Mouse (Mus musculus) lung, postnatal 0 days (tissue): ENCODE measurements around the gene Fgf14. TPM values are rescaled to one million over a fixed set of nuclear protein-coding genes. Genes with fewer than 3 reads are reported as not detected.

ENCODE experiments used
- ATAC-seq: fragments of 200-750 bp; cut with Nextera tagmentation; 2 replicates; pipeline ENCODE4 v1.8.0; 2017; ENCODE audit warnings: moderate library complexity
- DNase-seq: peaks from one replicate; pipeline ENCODE4 v3.0.0-alpha.2; 2016; ENCODE audit warnings: low spot score
- H3K27ac ChIP-seq: fragments of 300-500 bp; sonication (generic); 2 replicates; pipeline ENCODE4 v1.5.1; 2014; ENCODE audit warnings: antibody characterized with exemption, mild to moderate bottlenecking, low read length, mixed read lengths
- H3K27me3 ChIP-seq: fragments of 300-500 bp; sonication (generic); replicated peaks from 2 replicates; pipeline ENCODE4 v1.6.1; 2014; ENCODE audit warnings: low read length, mixed read lengths; ENCODE audit not compliant: insufficient read depth
- H3K36me3 ChIP-seq: fragments of 300-500 bp; sonication (generic); 2 replicates; pipeline ENCODE4 v1.6.1; 2014; ENCODE audit warnings: low read length, mixed read lengths; ENCODE audit not compliant: insufficient read depth
- H3K4me1 ChIP-seq: fragments of 300-500 bp; sonication (generic); 2 replicates; pipeline ENCODE4 v1.6.1; 2014; ENCODE audit warnings: antibody characterized with exemption, low read depth, low read length, mixed read lengths; ENCODE audit not compliant: insufficient read depth
- H3K4me2 ChIP-seq: fragments of 300-500 bp; sonication (generic); replicated peaks from 2 replicates; pipeline ENCODE4 v1.6.1; 2014; ENCODE audit warnings: low read depth, mild to moderate bottlenecking, low read length, moderate library complexity, mixed read lengths
- H3K4me3 ChIP-seq: fragments of 300-500 bp; sonication (generic); 2 replicates; pipeline ENCODE4 v1.5.1; 2014; ENCODE audit warnings: low read depth, low read length
- H3K9ac ChIP-seq: fragments of 300-500 bp; sonication (generic); replicated peaks from 2 replicates; pipeline ENCODE4 v1.6.1; 2014; ENCODE audit warnings: low read depth, mild to moderate bottlenecking
- H3K9me3 ChIP-seq: fragments of 300-500 bp; sonication (generic); 2 replicates; pipeline ENCODE4 v1.6.1; 2016; ENCODE audit warnings: low read length, mixed read lengths
- CTCF ChIP-seq: IDR thresholded peaks from 2 replicates; pipeline ENCODE4 v1.5.1; 2016; ENCODE audit warnings: antibody characterized with exemption, mild to moderate bottlenecking
- EP300 ChIP-seq: IDR thresholded peaks from 2 replicates; pipeline ENCODE4 v1.6.1; 2016; ENCODE audit warnings: antibody characterized with exemption, mild to moderate bottlenecking, control low read depth
- WGBS: fragments of 180-500 bp; shearing (Covaris S2); extraction: QIAGEN DNeasy Blood & Tissue Kit; methylation state at CpG from one replicate; pipeline ENCODE4 v1.1.7; 2014; 5-methylcytosine and 5-hydroxymethylcytosine counted together
- polyA plus RNA-seq: library from polyadenylated mRNA; unstranded; fragments of >200 nt; fragmentation: Nextera tagmentation; extraction: Ambion mirVana; gene quantifications from 2 replicates; pipeline ENCODE4 v1.2.1, GENCODE M21; 2015

Fgf14 gene
- polyA plus RNA-seq, 1 experiment from 2014 or later = 0.06 TPM

DNA sequence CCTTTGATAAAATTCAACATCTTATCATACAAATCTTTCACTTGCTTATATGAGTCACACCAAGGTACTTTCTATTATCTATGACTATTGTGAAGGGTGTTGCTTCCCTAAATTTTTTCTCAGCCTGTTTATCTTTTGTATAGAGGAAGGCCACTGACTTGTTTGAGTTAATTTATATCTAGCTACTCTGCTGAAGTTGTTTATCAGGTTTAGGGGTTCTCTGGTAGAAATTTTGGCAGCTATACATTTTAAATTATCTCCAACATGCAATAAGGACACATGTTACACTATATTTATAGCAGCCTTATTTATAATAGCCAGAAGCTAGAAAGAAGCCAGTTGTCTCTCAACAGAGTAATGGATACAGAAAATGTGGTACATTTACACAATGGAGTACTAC lies 389.9 kb downstream of the Fgf14 start:
- TF ChIP-seq EP300 = no peak
- no peak for TF ChIP-seq CTCF
- H3K4me3 ChIP-seq = no peak overlapping the region
- H3K27ac ChIP-seq = no peak overlapping the region
- H3K36me3 ChIP-seq = no peaks in the 10 kb centered on the region
- no peak for ATAC-seq
- H3K27me3 ChIP-seq = no peaks in the 10 kb centered on the region
- no peak overlapping the region for H3K9ac ChIP-seq
- H3K4me1 ChIP-seq = no peaks in the 10 kb centered on the region
- no peaks in the 10 kb centered on the region for H3K9me3 ChIP-seq
- no peak for DNase-seq
- H3K4me2 ChIP-seq = no peak overlapping the region

DNA sequence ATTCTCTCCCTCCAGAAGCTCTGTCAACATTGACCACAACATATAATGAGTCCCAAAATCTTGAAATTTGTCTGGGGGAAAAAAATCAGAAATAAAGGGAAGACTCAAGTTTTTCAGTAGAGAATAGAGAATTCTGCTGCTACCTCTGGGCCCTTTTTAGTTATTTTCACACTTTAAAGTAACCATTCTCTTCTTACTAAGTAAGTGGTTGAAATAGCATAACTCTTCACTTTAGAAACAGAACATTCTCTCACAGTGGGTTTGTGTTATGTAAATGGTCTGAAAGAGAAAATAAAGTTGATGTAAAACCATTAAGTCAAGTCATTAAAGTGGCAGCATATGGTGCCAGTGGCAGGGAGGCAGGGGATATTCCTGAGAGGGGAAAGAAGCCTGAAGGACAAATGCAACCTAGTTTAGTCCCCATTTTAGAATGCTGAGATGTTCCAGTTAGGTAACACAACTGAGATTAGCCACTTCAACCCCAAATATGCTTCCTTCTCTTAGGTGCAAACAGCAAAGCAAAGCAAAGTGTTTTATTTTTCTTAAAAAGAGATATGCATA lies 398.5 kb downstream of the Fgf14 start:
- no peak overlapping the region for H3K9ac ChIP-seq
- no peak for ATAC-seq

DNA sequence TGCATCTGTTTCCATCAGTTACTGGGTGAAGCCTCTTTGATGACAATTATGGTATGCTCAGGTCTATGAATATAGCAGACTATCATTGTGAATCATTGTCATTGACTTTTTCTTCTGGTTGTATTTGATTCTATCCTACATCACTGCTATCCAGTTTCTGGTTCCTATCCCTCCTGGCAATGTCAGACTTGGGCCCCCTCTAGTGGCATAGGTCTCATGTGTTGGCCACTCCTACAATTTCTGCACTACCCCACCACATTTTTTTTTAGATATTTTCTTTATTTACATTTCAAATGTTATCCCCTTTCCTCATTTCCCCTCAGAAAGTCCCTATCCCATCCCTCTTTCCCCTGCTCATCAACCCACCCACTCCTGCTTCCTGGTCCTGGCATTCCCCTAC lies 409.9 kb downstream of the Fgf14 start:
- Histone ChIP-seq H3K4me1 (no peaks in the 10 kb centered on the region), H3K27ac (no peak overlapping the region), H3K4me3 (no peak overlapping the region), H3K9me3 (no peaks in the 10 kb centered on the region), H3K9ac (no peak overlapping the region), H3K4me2 (no peak overlapping the region), H3K27me3 (no peaks in the 10 kb centered on the region), H3K36me3 (no peaks in the 10 kb centered on the region)
- ATAC-seq (no peak), DNase-seq (no peak)
- no peak for TF ChIP-seq CTCF
- no peak for TF ChIP-seq EP300

More for the DNA sequence above, 398.5 kb downstream of the Fgf14 start:
- Histone ChIP-seq H3K4me2 (no peak overlapping the region), H3K27ac (no peak overlapping the region), H3K27me3 (no peaks in the 10 kb centered on the region), H3K9me3 (no peaks in the 10 kb centered on the region), H3K4me1 (no peaks in the 10 kb centered on the region), H3K4me3 (no peak overlapping the region), H3K36me3 (no peaks in the 10 kb centered on the region)
- TF ChIP-seq EP300 = no peak
- no peak for TF ChIP-seq CTCF
- DNase-seq = no peak

DNA sequence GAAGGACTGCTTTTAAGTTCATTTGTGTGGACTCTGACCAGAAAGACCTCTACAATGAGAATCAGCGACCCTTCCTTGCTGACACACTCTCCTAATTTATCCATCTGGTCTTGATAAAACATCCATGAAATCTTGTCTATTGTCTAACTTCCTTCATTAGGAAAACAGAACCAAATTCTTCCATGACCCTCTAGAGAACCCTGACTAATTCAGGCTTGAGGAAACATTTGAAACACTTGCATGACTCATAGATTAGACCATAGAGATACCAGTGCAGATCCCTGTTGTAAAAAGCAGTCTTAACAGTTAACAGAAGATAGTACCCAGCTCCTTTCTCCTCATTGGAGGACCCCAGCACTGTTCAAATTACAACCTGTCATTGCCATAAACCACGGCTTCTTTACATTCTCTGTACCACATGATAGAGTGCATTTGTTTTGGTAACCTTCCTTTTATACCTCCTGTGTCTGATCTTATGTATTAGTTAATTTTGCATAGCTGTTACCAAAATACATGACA lies 412.3 kb downstream of the Fgf14 start:
- TF ChIP-seq CTCF = no peak
- no peak for TF ChIP-seq EP300
- no peak overlapping the region for H3K4me3 ChIP-seq
- WGBS = 39% methylated on average over 2 of the region's 2 CpGs
- no peaks in the 10 kb centered on the region for H3K27me3 ChIP-seq
- no peak overlapping the region for H3K9ac ChIP-seq
- no peak overlapping the region for H3K27ac ChIP-seq
- no peak for ATAC-seq
- DNase-seq = no peak
- no peaks in the 10 kb centered on the region for H3K9me3 ChIP-seq
- no peak overlapping the region for H3K4me2 ChIP-seq
- no peaks in the 10 kb centered on the region for H3K4me1 ChIP-seq
- no peaks in the 10 kb centered on the region for H3K36me3 ChIP-seq

DNA sequence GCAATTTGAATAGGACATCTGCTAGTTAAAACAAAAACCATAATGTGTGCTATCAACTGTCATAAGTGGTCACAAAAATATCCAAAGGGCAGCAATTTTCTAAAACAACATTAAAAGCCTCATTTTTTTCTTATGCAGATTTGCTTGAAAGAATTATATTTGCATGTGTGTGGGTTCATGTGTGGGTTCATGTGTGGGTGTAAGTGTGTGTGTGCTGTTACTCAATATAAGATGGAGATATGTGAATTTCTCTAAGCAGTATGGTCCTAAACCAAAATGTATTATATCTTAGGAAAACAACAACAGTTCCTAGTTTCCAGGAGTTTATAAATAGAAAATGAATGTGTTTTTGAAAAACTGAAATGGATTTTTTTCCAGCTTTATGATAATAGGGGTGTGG lies 413.7 kb downstream of the Fgf14 start:
- no peak overlapping the region for H3K4me3 ChIP-seq
- H3K4me1 ChIP-seq = no peaks in the 10 kb centered on the region
- no peak overlapping the region for H3K27ac ChIP-seq
- no peaks in the 10 kb centered on the region for H3K27me3 ChIP-seq
- ATAC-seq (no peak), DNase-seq (no peak)
- TF ChIP-seq CTCF (no peak), EP300 (no peak)
- H3K4me2 ChIP-seq = no peak overlapping the region
- no peaks in the 10 kb centered on the region for H3K9me3 ChIP-seq
- no peak overlapping the region for H3K9ac ChIP-seq
- H3K36me3 ChIP-seq = no peaks in the 10 kb centered on the region

DNA sequence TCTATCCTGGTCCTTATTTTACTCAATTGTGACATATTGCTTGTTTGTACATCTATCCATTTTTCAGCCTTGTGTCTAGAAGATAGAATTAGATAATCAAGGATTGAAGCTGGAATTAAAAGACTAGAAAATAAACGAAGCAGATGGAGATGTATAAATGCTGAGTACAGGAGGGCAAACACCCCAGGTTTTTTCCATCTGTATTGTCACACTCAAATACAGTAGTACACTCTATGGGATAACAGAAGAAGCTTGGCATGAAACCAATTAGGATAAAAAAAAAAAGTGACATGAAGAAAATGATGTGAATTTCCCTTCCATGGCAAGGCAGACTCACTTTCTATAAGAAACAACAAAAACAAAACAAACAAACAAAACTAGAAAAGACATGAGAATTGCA lies 429.4 kb downstream of the Fgf14 start:
- 36% methylated on average over 1 of the region's 1 CpGs for WGBS
- TF ChIP-seq EP300 (no peak), CTCF (no peak)

DNA sequence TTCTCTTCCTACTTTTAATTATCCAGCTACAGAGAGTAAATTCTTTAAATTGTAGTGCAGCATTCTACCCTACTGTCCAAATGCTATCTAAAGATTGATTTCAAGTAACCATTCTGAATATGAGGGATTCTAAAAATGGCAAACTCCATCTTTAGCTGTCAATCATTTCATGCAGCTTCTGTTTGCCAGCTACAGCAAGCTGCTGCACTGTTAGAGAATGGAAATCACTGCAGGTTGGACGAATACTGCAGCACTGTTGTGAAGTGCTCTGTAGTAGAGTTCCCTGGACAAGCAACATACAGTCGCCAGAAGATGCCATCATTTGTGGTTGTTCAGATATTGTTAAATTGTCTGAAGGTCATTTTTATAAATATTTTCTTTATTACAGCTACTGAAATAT lies 453.5 kb downstream of the Fgf14 start:
- no peaks in the 10 kb centered on the region for H3K4me1 ChIP-seq
- ATAC-seq (no peak), DNase-seq (no peak)

More for the DNA sequence above, 429.4 kb downstream of the Fgf14 start:
- no peaks in the 10 kb centered on the region for H3K4me1 ChIP-seq
- no peak overlapping the region for H3K4me2 ChIP-seq
- ATAC-seq = no peak
- no peak overlapping the region for H3K9ac ChIP-seq
- H3K27me3 ChIP-seq = no peaks in the 10 kb centered on the region
- no peaks in the 10 kb centered on the region for H3K9me3 ChIP-seq
- H3K36me3 ChIP-seq = no peaks in the 10 kb centered on the region
- no peak overlapping the region for H3K27ac ChIP-seq
- H3K4me3 ChIP-seq = no peak overlapping the region
- DNase-seq = no peak

More for the DNA sequence above, 453.5 kb downstream of the Fgf14 start:
- Histone ChIP-seq H3K9me3 (no peaks in the 10 kb centered on the region), H3K4me2 (no peak overlapping the region), H3K27ac (no peak overlapping the region), H3K9ac (no peak overlapping the region), H3K27me3 (no peaks in the 10 kb centered on the region), H3K4me3 (no peak overlapping the region), H3K36me3 (no peaks in the 10 kb centered on the region)
- 45% methylated on average over 2 of the region's 2 CpGs for WGBS
- TF ChIP-seq CTCF = no peak
- no peak for TF ChIP-seq EP300
